Mouse (Mus musculus) adrenal gland, adult 8-10 months (tissue): Measurements from ENCODE around the gene Comt. TPM values are rescaled to one million over a fixed set of nuclear protein-coding genes. Genes with fewer than 3 reads are reported as not detected.

Experiments
- DNase-seq: peaks from one replicate; pipeline ENCODE4 v3.0.0; 2022
- microRNA-seq, 2 experiments: library from miRNA; unstranded; fragments of <30 nt; microRNA quantifications; one replicate each; pipeline ENCODE4 v1.2.0; 2022
- total RNA-seq, 4 experiments: library from RNA; stranded (reverse); gene quantifications; 2 replicates each; pipeline ENCODE4 v1.2.4; 2022

Comt gene
- total RNA-seq, 4 experiments from 2014 or later, result 147 to 201 (median 185) TPM

DNA sequence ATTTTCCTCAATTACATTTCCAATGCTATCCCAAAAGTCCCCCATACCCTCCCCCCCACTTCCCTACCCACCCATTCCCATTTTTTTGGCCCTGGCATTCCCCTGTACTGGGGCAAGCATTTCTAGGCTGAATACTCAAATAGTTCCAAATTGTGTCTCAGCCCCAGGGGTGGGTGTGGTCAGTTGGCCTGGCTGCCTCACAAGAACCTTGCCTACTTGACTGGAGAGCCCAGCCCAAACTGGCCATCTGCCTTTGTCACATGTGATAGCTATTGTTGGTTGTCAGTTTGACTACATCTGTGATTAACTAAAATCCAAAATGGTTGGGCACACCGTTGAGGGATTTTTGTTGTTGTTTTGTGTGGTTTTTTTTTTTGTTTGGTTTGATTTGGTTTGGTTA is 69.7 kb downstream of the Comt start:
- no peak for DNase-seq

Small RNA genes within 50 kb of the gene (microRNA-seq; reads per million reads assigned to microRNA genes)
- 0 reads per million in 2 experiments for gene Gm26219

Other genes starting within 250 kb of the Comt start
- not detected for gene Ccdc188, start 209.0 kb downstream of the Comt start, total RNA-seq
- 10 to 100 TPM; 20.5 to 33.0 (median 27.2) TPM for gene Zdhhc8, start 191.7 kb downstream of the Comt start, total RNA-seq
- gene Trmt2a, start 178.2 kb downstream of the Comt start, total RNA-seq, result 10 to 100 TPM; 49.8 to 66.4 (median 59.1) TPM
- 100 to 1,000 TPM in 3 of 4 experiments, 10 to 100 TPM in 1; 98.7 to 146 (median 114) TPM for gene Ranbp1, start 178.1 kb downstream of the Comt start, total RNA-seq
- gene Gm49776, start 168.5 kb downstream of the Comt start, total RNA-seq, result not detected
- gene Dgcr8, start 137.6 kb downstream of the Comt start, total RNA-seq, result 10 to 100 TPM; 24.4 to 48.7 (median 32.9) TPM
- gene Tango2, start 78.7 kb downstream of the Comt start, total RNA-seq, result 10 to 100 TPM; 45.4 to 68.0 (median 52.7) TPM
- gene Arvcf, start 78.7 kb downstream of the Comt start, total RNA-seq, result 10 to 100 TPM; 25.5 to 67.0 (median 52.7) TPM
- gene Txnrd2, start 468 bp downstream of the Comt start, total RNA-seq, result 100 to 1,000 TPM in 2 of 4 experiments, 10 to 100 TPM in 2; 79.2 to 123 (median 103) TPM
- gene Gnb1l, start 71.9 kb upstream of the Comt start, total RNA-seq, result 1 to 10 TPM; 5.1 to 7.0 (median 6.1) TPM
- gene Rtl10, start 72.0 kb upstream of the Comt start, total RNA-seq, result 1 to 10 TPM; 4.9 to 8.2 (median 5.1) TPM
- gene Tbx1, start 163.8 kb upstream of the Comt start, total RNA-seq, result not detected
- not detected for gene Gp1bb, start 195.6 kb upstream of the Comt start, total RNA-seq
- 1 to 10 TPM; 3.6 to 8.5 (median 5.6) TPM for gene Gm49601, start 199.6 kb upstream of the Comt start, total RNA-seq
- 10 to 100 TPM in 3 of 4 experiments, 1 to 10 TPM in 1; 8.5 to 18.5 (median 12.0) TPM for gene Sept5, start 203.1 kb upstream of the Comt start, total RNA-seq